Mouse (Mus musculus): ENCODE measurements at regions not wholly inside any gene's neighbourhood (a gene's known extent, or its start where the extent isn't known, plus 50 kb on each side); places are given as distances from the start of the nearest gene placed in this dataset.

GRCm38 (mm10) chr10:74722971-74723370 lies 244.0 kb upstream of the Gnaz start:
- H3K27ac ChIP-seq (replicated peaks; ENCODE audit: low read depth, low read length), result no peak overlapping the region
- no peak overlapping the region for H3K4me2 ChIP-seq (ENCODE audit: low read depth, low read length)
- no peaks in the 10 kb centered on the region for H3K9me3 ChIP-seq (replicated peaks; ENCODE audit: control insufficient read depth, low read length)
- no peaks in the 10 kb centered on the region for H3K36me3 ChIP-seq (replicated peaks; ENCODE audit: control insufficient read depth, insufficient read depth, low read depth, low read length)
- DNase-seq (ENCODE audit: low spot score) (no peak), ATAC-seq (replicated peaks; ENCODE audit: insufficient number of reproducible peaks, low FRiP score, low TSS enrichment, low read depth) (no peak)
- no peak overlapping the region for H3K9ac ChIP-seq (replicated peaks; ENCODE audit: low read length)
- H3K27me3 ChIP-seq (ENCODE audit: control insufficient read depth, insufficient read depth, low read length), result no peaks in the 10 kb centered on the region
- H3K4me1 ChIP-seq (ENCODE audit: control insufficient read depth, insufficient read depth, low read length), result no peaks in the 10 kb centered on the region
- H3K4me3 ChIP-seq (ENCODE audit: low read depth, low read length), result no peak overlapping the region

GRCm38 (mm10) chr10:74749446-74749845 lies 217.5 kb upstream of the Gnaz start:
- H3K4me1 ChIP-seq (ENCODE audit: control insufficient read depth, insufficient read depth, low read length), result no peaks in the 10 kb centered on the region
- H3K27me3 ChIP-seq (ENCODE audit: control insufficient read depth, insufficient read depth, low read length), result no peaks in the 10 kb centered on the region
- no peak overlapping the region for H3K9ac ChIP-seq (replicated peaks; ENCODE audit: low read length)
- no peak overlapping the region for H3K4me2 ChIP-seq (ENCODE audit: low read depth, low read length)
- DNase-seq (ENCODE audit: low spot score), result no peak
- H3K4me3 ChIP-seq (ENCODE audit: low read depth, low read length), result no peak overlapping the region
- no peak overlapping the region for H3K27ac ChIP-seq (replicated peaks; ENCODE audit: low read depth, low read length)
- ATAC-seq (replicated peaks; ENCODE audit: insufficient number of reproducible peaks, low FRiP score, low TSS enrichment, low read depth), result no peak
- no peaks in the 10 kb centered on the region for H3K36me3 ChIP-seq (replicated peaks; ENCODE audit: control insufficient read depth, insufficient read depth, low read depth, low read length)
- H3K9me3 ChIP-seq (replicated peaks; ENCODE audit: control insufficient read depth, low read length), result no peaks in the 10 kb centered on the region
- WGBS, result 88% methylated on average over 2 of the region's 2 CpGs

GRCm38 (mm10) chr10:74750879-74751278 lies 216.1 kb upstream of the Gnaz start:
- no peaks in the 10 kb centered on the region for H3K27me3 ChIP-seq (ENCODE audit: control insufficient read depth, insufficient read depth, low read length)
- no peaks in the 10 kb centered on the region for H3K9me3 ChIP-seq (replicated peaks; ENCODE audit: control insufficient read depth, low read length)
- no peak overlapping the region for H3K9ac ChIP-seq (replicated peaks; ENCODE audit: low read length)
- H3K4me2 ChIP-seq (ENCODE audit: low read depth, low read length), result no peak overlapping the region
- DNase-seq (ENCODE audit: low spot score) (no peak), ATAC-seq (replicated peaks; ENCODE audit: insufficient number of reproducible peaks, low FRiP score, low TSS enrichment, low read depth) (no peak)
- H3K36me3 ChIP-seq (replicated peaks; ENCODE audit: control insufficient read depth, insufficient read depth, low read depth, low read length), result no peaks in the 10 kb centered on the region
- no peak overlapping the region for H3K4me3 ChIP-seq (ENCODE audit: low read depth, low read length)
- no peaks in the 10 kb centered on the region for H3K4me1 ChIP-seq (ENCODE audit: control insufficient read depth, insufficient read depth, low read length)
- H3K27ac ChIP-seq (replicated peaks; ENCODE audit: low read depth, low read length), result no peak overlapping the region

GRCm38 (mm10) chr10:74760734-74761133 lies 206.2 kb upstream of the Gnaz start:
- Histone ChIP-seq H3K27me3 (ENCODE audit: control insufficient read depth, insufficient read depth, low read length) (no peaks in the 10 kb centered on the region), H3K4me1 (ENCODE audit: control insufficient read depth, insufficient read depth, low read length) (no peaks in the 10 kb centered on the region), H3K9me3 (replicated peaks; ENCODE audit: control insufficient read depth, low read length) (no peaks in the 10 kb centered on the region), H3K4me2 (ENCODE audit: low read depth, low read length) (no peak overlapping the region), H3K27ac (replicated peaks; ENCODE audit: low read depth, low read length) (no peak overlapping the region), H3K4me3 (ENCODE audit: low read depth, low read length) (no peak overlapping the region), H3K9ac (replicated peaks; ENCODE audit: low read length) (no peak overlapping the region), H3K36me3 (replicated peaks; ENCODE audit: control insufficient read depth, insufficient read depth, low read depth, low read length) (no peaks in the 10 kb centered on the region)
- DNase-seq (ENCODE audit: low spot score), result no peak
- no peak for ATAC-seq (replicated peaks; ENCODE audit: insufficient number of reproducible peaks, low FRiP score, low TSS enrichment, low read depth)
- 72% methylated on average over 9 of the region's 9 CpGs for WGBS

- no peaks in the 10 kb centered on the region for H3K36me3 ChIP-seq (replicated peaks; ENCODE audit: control insufficient read depth, insufficient read depth, low read depth, low read length)
- H3K9me3 ChIP-seq (replicated peaks; ENCODE audit: control insufficient read depth, low read length), result no peaks in the 10 kb centered on the region
- no peak overlapping the region for H3K9ac ChIP-seq (replicated peaks; ENCODE audit: low read length)
- DNase-seq (ENCODE audit: low spot score), result no peak
- H3K27ac ChIP-seq (replicated peaks; ENCODE audit: low read depth, low read length), result no peak overlapping the region
- WGBS, result 82% methylated on average over 2 of the region's 2 CpGs
- H3K4me3 ChIP-seq (ENCODE audit: low read depth, low read length), result no peak overlapping the region
- H3K27me3 ChIP-seq (ENCODE audit: control insufficient read depth, insufficient read depth, low read length), result no peaks in the 10 kb centered on the region
- H3K4me1 ChIP-seq (ENCODE audit: control insufficient read depth, insufficient read depth, low read length), result no peaks in the 10 kb centered on the region
- ATAC-seq (replicated peaks; ENCODE audit: insufficient number of reproducible peaks, low FRiP score, low TSS enrichment, low read depth), result no peak
- no peak overlapping the region for H3K4me2 ChIP-seq (ENCODE audit: low read depth, low read length)
Measured at GRCm38 (mm10) chr10:74789245-74789644, 177.7 kb upstream of the Gnaz start.

GRCm38 (mm10) chr10:74789987-74790386 lies 177.0 kb upstream of the Gnaz start:
- no peaks in the 10 kb centered on the region for H3K9me3 ChIP-seq (replicated peaks; ENCODE audit: control insufficient read depth, low read length)
- no peak overlapping the region for H3K27ac ChIP-seq (replicated peaks; ENCODE audit: low read depth, low read length)
- H3K9ac ChIP-seq (replicated peaks; ENCODE audit: low read length), result no peak overlapping the region
- no peaks in the 10 kb centered on the region for H3K27me3 ChIP-seq (ENCODE audit: control insufficient read depth, insufficient read depth, low read length)
- no peak overlapping the region for H3K4me3 ChIP-seq (ENCODE audit: low read depth, low read length)
- no peak for DNase-seq (ENCODE audit: low spot score)
- 68% methylated on average over 3 of the region's 3 CpGs for whole genome bisulfite sequencing
- no peak overlapping the region for H3K4me2 ChIP-seq (ENCODE audit: low read depth, low read length)
- no peaks in the 10 kb centered on the region for H3K36me3 ChIP-seq (replicated peaks; ENCODE audit: control insufficient read depth, insufficient read depth, low read depth, low read length)
- no peak for ATAC-seq (replicated peaks; ENCODE audit: insufficient number of reproducible peaks, low FRiP score, low TSS enrichment, low read depth)
- H3K4me1 ChIP-seq (ENCODE audit: control insufficient read depth, insufficient read depth, low read length), result no peaks in the 10 kb centered on the region

- no peak overlapping the region for H3K27ac ChIP-seq (replicated peaks; ENCODE audit: low read depth, low read length)
- H3K4me2 ChIP-seq (ENCODE audit: low read depth, low read length), result no peak overlapping the region
- no peaks in the 10 kb centered on the region for H3K27me3 ChIP-seq (ENCODE audit: control insufficient read depth, insufficient read depth, low read length)
- ATAC-seq (replicated peaks; ENCODE audit: insufficient number of reproducible peaks, low FRiP score, low TSS enrichment, low read depth) (no peak), DNase-seq (ENCODE audit: low spot score) (no peak)
- no peak overlapping the region for H3K9ac ChIP-seq (replicated peaks; ENCODE audit: low read length)
- H3K9me3 ChIP-seq (replicated peaks; ENCODE audit: control insufficient read depth, low read length), result no peaks in the 10 kb centered on the region
- no peaks in the 10 kb centered on the region for H3K36me3 ChIP-seq (replicated peaks; ENCODE audit: control insufficient read depth, insufficient read depth, low read depth, low read length)
- H3K4me3 ChIP-seq (ENCODE audit: low read depth, low read length), result no peak overlapping the region
- H3K4me1 ChIP-seq (ENCODE audit: control insufficient read depth, insufficient read depth, low read length), result no peaks in the 10 kb centered on the region
Measured at GRCm38 (mm10) chr10:74823395-74823794, 143.6 kb upstream of the Gnaz start.

GRCm38 (mm10) chr10:74834359-74834758 lies 132.6 kb upstream of the Gnaz start:
- H3K27me3 ChIP-seq (ENCODE audit: control insufficient read depth, insufficient read depth, low read length), result no peaks in the 10 kb centered on the region
- H3K36me3 ChIP-seq (replicated peaks; ENCODE audit: control insufficient read depth, insufficient read depth, low read depth, low read length), result no peaks in the 10 kb centered on the region
- no peak overlapping the region for H3K9ac ChIP-seq (replicated peaks; ENCODE audit: low read length)
- ATAC-seq (replicated peaks; ENCODE audit: insufficient number of reproducible peaks, low FRiP score, low TSS enrichment, low read depth) (no peak), DNase-seq (ENCODE audit: low spot score) (no peak)
- H3K9me3 ChIP-seq (replicated peaks; ENCODE audit: control insufficient read depth, low read length), result no peaks in the 10 kb centered on the region
- H3K27ac ChIP-seq (replicated peaks; ENCODE audit: low read depth, low read length), result no peak overlapping the region
- H3K4me2 ChIP-seq (ENCODE audit: low read depth, low read length), result no peak overlapping the region
- no peaks in the 10 kb centered on the region for H3K4me1 ChIP-seq (ENCODE audit: control insufficient read depth, insufficient read depth, low read length)
- no peak overlapping the region for H3K4me3 ChIP-seq (ENCODE audit: low read depth, low read length)
- WGBS, result 63% methylated on average over 2 of the region's 2 CpGs

- DNase-seq (ENCODE audit: low spot score), result peak; percentile 89
- Histone ChIP-seq H3K4me2 (ENCODE audit: low read depth, low read length) (no peak overlapping the region), H3K4me3 (ENCODE audit: low read depth, low read length) (no peak overlapping the region), H3K9ac (replicated peaks; ENCODE audit: low read length) (no peak overlapping the region), H3K36me3 (replicated peaks; ENCODE audit: control insufficient read depth, insufficient read depth, low read depth, low read length) (no peaks in the 10 kb centered on the region), H3K27ac (replicated peaks; ENCODE audit: low read depth, low read length) (no peak overlapping the region), H3K9me3 (replicated peaks; ENCODE audit: control insufficient read depth, low read length) (no peaks in the 10 kb centered on the region), H3K4me1 (ENCODE audit: control insufficient read depth, insufficient read depth, low read length) (no peaks in the 10 kb centered on the region), H3K27me3 (ENCODE audit: control insufficient read depth, insufficient read depth, low read length) (no peaks in the 10 kb centered on the region)
- 8% methylated on average over 7 of the region's 7 CpGs for WGBS
- ATAC-seq (replicated peaks; ENCODE audit: insufficient number of reproducible peaks, low FRiP score, low TSS enrichment, low read depth), result no peak; the same call in 1 of the 2 replicates
Measured at GRCm38 (mm10) chr10:74848372-74848771, 118.6 kb upstream of the Gnaz start.
